Mouse (Mus musculus) gastrocnemius, postnatal 36 days (tissue): Measurements from ENCODE around the gene Naa30. TPM values are rescaled to one million over a fixed set of nuclear protein-coding genes. Genes with fewer than 3 reads are reported as not detected.
"Not testable (repeated sequence)": the region's sequence is repeated elsewhere in the genome, so short reads cannot be mapped to it uniquely, and the experiment has no call there.

Source experiments
- DNase-seq, 2 experiments: peaks; one replicate each; pipeline ENCODE4 v3.0.0; 2022
- intact Hi-C: fragments of 180-260 bp; cut with DNase I; formaldehyde crosslinking; loops from one replicate; pipeline ENCODE4 v1.15.1; 2025
- long read RNA-seq, 2 experiments: library from polyadenylated mRNA; stranded (forward); transcript quantifications; one replicate each; pipeline ENCODE4 v2.0.0; 2021
- total RNA-seq, 2 experiments: library from RNA; stranded (reverse); gene quantifications; 2 replicates each; pipeline ENCODE4 v1.2.3; 2021

The Naa30 gene
- 10 to 100 TPM; 15.1 to 21.0 TPM for total RNA-seq
- long read RNA-seq, experiment 1, full-length matches to known transcripts = 4 of 10 reads
- long read RNA-seq, experiment 1, partial matches to known transcripts = 0 of 10 reads
- long read RNA-seq, experiment 1, other reads (novel, unspliced or antisense) = 6 of 10 reads
- long read RNA-seq, experiment 2, full-length matches to known transcripts = 19 of 23 reads
- long read RNA-seq, experiment 2, partial matches to known transcripts = 1 of 23 reads
- long read RNA-seq, experiment 2, other reads (novel, unspliced or antisense) = 3 of 23 reads

GRCm38 (mm10) chr14:49171867-49172581, at the start of gene Naa30:
Gene Naa30 (plus strand): TSS chr14:49172226.
- intact Hi-C loops = no loop called here
- peak; percentile 92 to 94 for DNase-seq

- DNase-seq = no peak
- intact Hi-C loops = no loop called here
Measured at GRCm38 (mm10) chr14:49127162-49127779, 44.8 kb upstream of the Naa30 start.

- no peak for DNase-seq
- intact Hi-C loops = no loop called here
Measured at GRCm38 (mm10) chr14:49128544-49129263, 43.3 kb upstream of the Naa30 start.

- intact Hi-C loops = no loop called here
- DNase-seq = no peak
Measured at GRCm38 (mm10) chr14:49132391-49132790, 39.6 kb upstream of the Naa30 start.

GRCm38 (mm10) chr14:49138171-49138570, 33.9 kb upstream of the Naa30 start:
- no peak for DNase-seq
- intact Hi-C loops = no loop called here

- no peak for DNase-seq
- intact Hi-C loops = no loop called here
Measured at GRCm38 (mm10) chr14:49140756-49141155, 31.3 kb upstream of the Naa30 start.

- peak in 1 of 2 experiments; percentile 54 for DNase-seq
- intact Hi-C loops = no loop called here
Measured at GRCm38 (mm10) chr14:49153801-49154200, 18.2 kb upstream of the Naa30 start.

- intact Hi-C loops = no loop called here
- no peak for DNase-seq
Measured at GRCm38 (mm10) chr14:49155572-49155971, 16.5 kb upstream of the Naa30 start.

GRCm38 (mm10) chr14:49158143-49158925, 13.7 kb upstream of the Naa30 start:
- intact Hi-C loops = no loop called here
- no peak for DNase-seq

- intact Hi-C loops = no loop called here
- DNase-seq = no peak
Measured at GRCm38 (mm10) chr14:49171286-49171685, 740 bp upstream of the Naa30 start.

GRCm38 (mm10) chr14:49172582-49172988, 559 bp downstream of the Naa30 start:
- intact Hi-C loops = no loop called here
- peak in 1 of 2 experiments; percentile 54 for DNase-seq

GRCm38 (mm10) chr14:49173290-49174135, 1.5 kb downstream of the Naa30 start:
- intact Hi-C loops = no loop called here
- DNase-seq = no peak

- intact Hi-C loops = no loop called here
- no peak for DNase-seq
Measured at GRCm38 (mm10) chr14:49179736-49180135, 7.7 kb downstream of the Naa30 start.

GRCm38 (mm10) chr14:49186270-49186669, 14.2 kb downstream of the Naa30 start:
- intact Hi-C loops = no loop called here
- DNase-seq = no peak

GRCm38 (mm10) chr14:49197031-49197527, 25.1 kb downstream of the Naa30 start:
- intact Hi-C loops = no loop called here
- no peak for DNase-seq

- no peak for DNase-seq
- intact Hi-C loops = no loop called here
Measured at GRCm38 (mm10) chr14:49201073-49201778, 29.2 kb downstream of the Naa30 start.

GRCm38 (mm10) chr14:49210215-49210614, 38.2 kb downstream of the Naa30 start:
- DNase-seq, intact Hi-C loops: not testable (repeated sequence)

- intact Hi-C loops = no loop called here
- no peak for DNase-seq
Measured at GRCm38 (mm10) chr14:49218677-49219076, 46.7 kb downstream of the Naa30 start.
